Mouse (Mus musculus): Measurements from ENCODE around the gene Mrps15.

DNA sequence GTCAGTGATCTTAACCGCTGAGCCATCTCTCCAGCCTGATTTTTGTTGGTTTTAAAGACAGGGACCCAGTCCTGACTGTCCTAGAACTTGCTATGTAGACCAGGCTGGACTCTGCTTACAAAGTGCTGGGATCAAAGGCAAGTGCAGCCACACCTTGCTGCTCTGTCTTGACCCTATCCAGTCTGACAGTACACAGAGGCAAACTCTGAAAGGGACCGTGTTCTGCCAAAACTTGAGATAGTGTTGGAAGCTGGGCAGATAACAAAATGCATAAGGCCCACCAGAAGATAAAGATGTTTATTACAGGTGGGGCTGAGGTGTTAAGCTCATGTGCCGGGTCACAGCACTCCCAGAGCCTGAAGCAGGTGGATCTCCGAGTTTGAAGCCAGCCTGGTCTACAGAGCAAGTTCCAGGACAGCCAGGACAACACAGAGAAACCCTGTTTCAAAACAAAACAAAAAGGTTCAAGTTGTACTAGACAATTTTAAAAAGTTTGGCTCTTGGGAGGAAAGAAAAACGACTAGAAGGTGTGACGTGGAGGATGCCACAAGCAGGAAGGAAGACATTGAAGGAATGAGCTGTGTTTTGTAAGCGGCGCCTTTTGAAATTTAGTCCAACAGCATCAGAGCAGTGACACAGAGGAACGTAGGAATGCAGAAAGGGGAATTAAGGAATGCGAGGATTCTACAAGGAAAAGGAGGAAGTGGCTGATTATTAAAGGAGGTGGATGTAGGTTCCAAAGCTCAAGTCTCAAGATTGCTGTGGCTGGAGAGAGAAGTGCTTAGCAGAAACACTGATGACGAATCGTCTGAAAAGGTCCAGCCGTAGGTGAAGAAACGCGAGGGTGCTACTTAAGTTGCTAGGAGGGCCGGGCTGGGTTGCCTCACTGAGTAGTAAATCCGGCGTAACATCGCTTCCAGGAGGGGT is 10.7 kb downstream of the Mrps15 start:
- TF ChIP-seq CTCF (IDR thresholded peaks at IDR 0.05) (no peak), EP300 (IDR thresholded peaks at IDR 0.05) (no peak)

Measured in lung, postnatal 0 days (tissue).